Mouse (Mus musculus) embryo, embryonic 9.5 days (tissue): ENCODE measurements around the gene Npepl1.

Source experiments
- DNase-seq: peaks from one replicate; pipeline ENCODE4 v3.0.0-alpha.2; 2017; ENCODE audit errors: extremely low spot score

Npepl1 gene

GRCm38 (mm10) chr2:174110783-174111549 is 817 bp downstream of the Npepl1 start:
- peak; percentile 68 for DNase-seq

GRCm38 (mm10) chr2:174112931-174113330 is 2.8 kb downstream of the Npepl1 start:
- DNase-seq = no peak

GRCm38 (mm10) chr2:174114148-174114864 is 4.2 kb downstream of the Npepl1 start:
- no peak for DNase-seq

- peak; percentile 12 for DNase-seq
Measured at GRCm38 (mm10) chr2:174116929-174117328, 6.8 kb downstream of the Npepl1 start.

- DNase-seq = peak; percentile 54
Measured at GRCm38 (mm10) chr2:174118141-174118540, 8.0 kb downstream of the Npepl1 start.

GRCm38 (mm10) chr2:174119259-174119658 is 9.1 kb downstream of the Npepl1 start:
- DNase-seq = no peak

- no peak for DNase-seq
Measured at GRCm38 (mm10) chr2:174120631-174121030, 10.5 kb downstream of the Npepl1 start.

GRCm38 (mm10) chr2:174121411-174121947 is 11.3 kb downstream of the Npepl1 start:
- DNase-seq = no peak

- no peak for DNase-seq
Measured at GRCm38 (mm10) chr2:174122331-174122730, 12.2 kb downstream of the Npepl1 start.

GRCm38 (mm10) chr2:174123731-174124130 is 13.6 kb downstream of the Npepl1 start:
- DNase-seq = no peak

GRCm38 (mm10) chr2:174126522-174127375 is 16.6 kb downstream of the Npepl1 start:
- peak; percentile 66 for DNase-seq

GRCm38 (mm10) chr2:174127376-174127713 is 17.2 kb downstream of the Npepl1 start:
- DNase-seq = no peak

GRCm38 (mm10) chr2:174128926-174129325 is 18.8 kb downstream of the Npepl1 start:
- DNase-seq = no peak

GRCm38 (mm10) chr2:174130468-174131097 is 20.4 kb downstream of the Npepl1 start:
- DNase-seq = no peak

GRCm38 (mm10) chr2:174132413-174132969 is 22.3 kb downstream of the Npepl1 start:
- DNase-seq = no peak

GRCm38 (mm10) chr2:174159035-174159434 is 48.9 kb downstream of the Npepl1 start:
- DNase-seq = no peak

GRCm38 (mm10) chr2:174160461-174160860 is 50.3 kb downstream of the Npepl1 start:
- DNase-seq = no peak
